Mouse (Mus musculus) liver, embryonic 14.5 days (tissue): Measurements from ENCODE around the gene Bcl2l1.

Experiments
- CTCF ChIP-seq: IDR thresholded peaks from 2 replicates; pipeline ENCODE4 v1.5.1; 2016; ENCODE audit warnings: antibody characterized with exemption, low read depth, control low read depth
- EP300 ChIP-seq: IDR thresholded peaks from 2 replicates; pipeline ENCODE4 v1.6.1; 2016; ENCODE audit warnings: antibody characterized with exemption, low read depth

GRCm38 (mm10) chr2:152776019-152776418 is 55.5 kb downstream of the Bcl2l1 start:
- TF ChIP-seq CTCF (no peak), EP300 (no peak)
